Mouse (Mus musculus) forebrain, embryonic 12.5 days (tissue): ENCODE measurements around the gene Hba-a2. TPM values are rescaled to one million over a fixed set of nuclear protein-coding genes. Genes with fewer than 3 reads are reported as not detected.

Source experiments
- ATAC-seq: fragments of 200-750 bp; cut with Nextera tagmentation; 2 replicates; pipeline ENCODE4 v1.8.0; 2017; ENCODE audit warnings: moderate TSS enrichment; ENCODE audit not compliant: low FRiP score
- H3K27ac ChIP-seq: fragments of 300-500 bp; sonication (generic); 2 replicates; pipeline ENCODE4 v1.5.1; 2016; ENCODE audit warnings: mild to moderate bottlenecking
- H3K27me3 ChIP-seq: fragments of 300-500 bp; sonication (generic); 2 replicates; pipeline ENCODE4 v1.6.1; 2016; ENCODE audit warnings: mild to moderate bottlenecking
- H3K36me3 ChIP-seq: fragments of 300-500 bp; sonication (generic); replicated peaks from 2 replicates; pipeline ENCODE4 v1.6.1; 2016; ENCODE audit warnings: mild to moderate bottlenecking
- H3K4me1 ChIP-seq: fragments of 300-500 bp; sonication (generic); 2 replicates; pipeline ENCODE4 v1.6.1; 2016
- H3K4me2 ChIP-seq: fragments of 300-500 bp; sonication (generic); 2 replicates; pipeline ENCODE4 v1.6.1; 2016; ENCODE audit warnings: mild to moderate bottlenecking, moderate library complexity
- H3K4me3 ChIP-seq: fragments of 300-500 bp; sonication (generic); replicated peaks from 2 replicates; pipeline ENCODE4 v1.5.1; 2016; ENCODE audit warnings: mild to moderate bottlenecking
- H3K9ac ChIP-seq: fragments of 300-500 bp; sonication (generic); 2 replicates; pipeline ENCODE4 v1.6.1; 2016; ENCODE audit warnings: mild to moderate bottlenecking
- H3K9me3 ChIP-seq: fragments of 300-500 bp; sonication (generic); 2 replicates; pipeline ENCODE4 v1.6.1; 2016
- WGBS: fragments of 180-500 bp; shearing (Covaris S2); methylation state at CpG from one replicate; pipeline ENCODE4 v1.1.7; 2016; 5-methylcytosine and 5-hydroxymethylcytosine counted together
- polyA plus RNA-seq: library from polyadenylated mRNA; unstranded; fragments of >200 nt; fragmentation: Nextera tagmentation; extraction: Ambion mirVana; gene quantifications from 2 replicates; pipeline ENCODE4 v1.2.1, GENCODE M21; 2016

Gene Hba-a2
- polyA plus RNA-seq, 1 experiment from 2014 or later = 6,486 TPM

- H3K27ac ChIP-seq = no peak overlapping the region
- no peak for ATAC-seq
- no peak overlapping the region for H3K9ac ChIP-seq
- peaks cover 6% of the 10 kb centered on the region; the same call in 1 of the 2 replicates for H3K4me1 ChIP-seq
- H3K36me3 ChIP-seq = no peaks in the 10 kb centered on the region
- 84% methylated on average over 2 of the region's 2 CpGs for WGBS
- H3K4me2 ChIP-seq = no peak overlapping the region
- H3K9me3 ChIP-seq = peaks cover 4% of the 10 kb centered on the region; the same call in 1 of the 2 replicates
- no peak overlapping the region for H3K4me3 ChIP-seq
- H3K27me3 ChIP-seq = 0 out of 2 replicates have a peak, but pooled peaks cover 3% of the 10 kb centered on the region
Observed at GRCm38 (mm10) chr11:32333235-32333634, 36.9 kb downstream of the Hba-a2 start.

- Histone ChIP-seq H3K4me3 (no peak overlapping the region), H3K4me1 (0 out of 2 replicates have a peak, but pooled peaks cover 4% of the 10 kb centered on the region), H3K9ac (no peak overlapping the region), H3K4me2 (no peak overlapping the region), H3K27ac (no peak overlapping the region), H3K36me3 (no peaks in the 10 kb centered on the region), H3K9me3 (peaks cover 4% of the 10 kb centered on the region; the same call in 1 of the 2 replicates), H3K27me3 (0 out of 2 replicates have a peak, but pooled peaks cover 3% of the 10 kb centered on the region)
- ATAC-seq = no peak
- WGBS = 87% methylated on average over 6 of the region's 6 CpGs
Observed at GRCm38 (mm10) chr11:32336435-32336907, 40.2 kb downstream of the Hba-a2 start.

GRCm38 (mm10) chr11:32339131-32339531, 42.8 kb downstream of the Hba-a2 start:
- Histone ChIP-seq H3K4me1 (0 out of 2 replicates have a peak, but pooled peaks cover 4% of the 10 kb centered on the region), H3K4me2 (no peak overlapping the region), H3K27me3 (peaks cover 6% of the 10 kb centered on the region; the same call in 1 of the 2 replicates), H3K9ac (no peak overlapping the region), H3K36me3 (no peaks in the 10 kb centered on the region), H3K9me3 (peaks cover 4% of the 10 kb centered on the region; the same call in 1 of the 2 replicates), H3K4me3 (no peak overlapping the region), H3K27ac (no peak overlapping the region)
- no peak for ATAC-seq
- 77% methylated on average over 2 of the region's 2 CpGs for WGBS

GRCm38 (mm10) chr11:32340476-32341473, 44.5 kb downstream of the Hba-a2 start:
- H3K9ac ChIP-seq = no peak overlapping the region
- H3K4me1 ChIP-seq = 0 out of 2 replicates have a peak, but pooled peaks cover 4% of the 10 kb centered on the region
- no peak overlapping the region for H3K27ac ChIP-seq
- peaks cover 6% of the 10 kb centered on the region; the same call in 1 of the 2 replicates for H3K27me3 ChIP-seq
- no peak; the same call in 1 of the 2 replicates for ATAC-seq
- H3K4me2 ChIP-seq = no peak overlapping the region
- H3K4me3 ChIP-seq = no peak overlapping the region
- H3K36me3 ChIP-seq = no peaks in the 10 kb centered on the region
- H3K9me3 ChIP-seq = peaks cover 4% of the 10 kb centered on the region; the same call in 1 of the 2 replicates
- whole genome bisulfite sequencing = 47% methylated on average over 17 of the region's 17 CpGs

GRCm38 (mm10) chr11:32342770-32343191, 46.5 kb downstream of the Hba-a2 start:
- H3K27me3 ChIP-seq = peaks cover 6% of the 10 kb centered on the region; the same call in 1 of the 2 replicates
- no peak overlapping the region for H3K27ac ChIP-seq
- H3K9ac ChIP-seq = no peak overlapping the region
- no peaks in the 10 kb centered on the region for H3K9me3 ChIP-seq
- peaks cover 11% of the 10 kb centered on the region for H3K4me1 ChIP-seq
- no peak overlapping the region for H3K4me2 ChIP-seq
- WGBS = 14% methylated on average over 2 of the region's 2 CpGs
- H3K4me3 ChIP-seq = no peak overlapping the region
- ATAC-seq = no peak
- no peaks in the 10 kb centered on the region for H3K36me3 ChIP-seq

- H3K9ac ChIP-seq = no peak overlapping the region
- no peak overlapping the region for H3K27ac ChIP-seq
- H3K27me3 ChIP-seq = peaks cover 6% of the 10 kb centered on the region; the same call in 1 of the 2 replicates
- H3K4me3 ChIP-seq = no peak overlapping the region
- no peaks in the 10 kb centered on the region for H3K36me3 ChIP-seq
- H3K4me1 ChIP-seq = peaks cover 15% of the 10 kb centered on the region
- ATAC-seq = no peak
- H3K4me2 ChIP-seq = no peak overlapping the region
- 93% methylated on average over 1 of the region's 1 CpGs for WGBS
- no peaks in the 10 kb centered on the region for H3K9me3 ChIP-seq
Observed at GRCm38 (mm10) chr11:32343350-32343749, 47.1 kb downstream of the Hba-a2 start.

GRCm38 (mm10) chr11:32345504-32346297, 49.4 kb downstream of the Hba-a2 start:
- H3K9me3 ChIP-seq = no peaks in the 10 kb centered on the region
- H3K27me3 ChIP-seq = peaks cover 6% of the 10 kb centered on the region; the same call in 1 of the 2 replicates
- WGBS = 70% methylated on average over 6 of the region's 6 CpGs
- no peak overlapping the region for H3K9ac ChIP-seq
- H3K4me1 ChIP-seq = peaks cover 38% of the 10 kb centered on the region
- no peak overlapping the region for H3K4me3 ChIP-seq
- H3K27ac ChIP-seq = no peak overlapping the region
- no peak overlapping the region for H3K4me2 ChIP-seq
- no peak for ATAC-seq
- H3K36me3 ChIP-seq = peaks cover under 1% of the 10 kb centered on the region; the same call in 1 of the 2 replicates

Other genes starting within 250 kb of the Hba-a2 start
- not detected in 2 replicates for gene Il9r, start 96.2 kb upstream of the Hba-a2 start, polyA plus RNA-seq
- 61.4 and 62.7 TPM in 2 replicates for gene Snrnp25, start 91.1 kb upstream of the Hba-a2 start, polyA plus RNA-seq
- 18.3 and 19.1 TPM in 2 replicates for gene Rhbdf1, start 74.2 kb upstream of the Hba-a2 start, polyA plus RNA-seq
- gene Mpg, start 70.0 kb upstream of the Hba-a2 start, polyA plus RNA-seq = 25.0 and 29.3 TPM in 2 replicates
- 50.2 and 50.9 TPM in 2 replicates for gene Nprl3, start 28.8 kb upstream of the Hba-a2 start, polyA plus RNA-seq
- 1,147 and 1,607 TPM in 2 replicates for gene Hba-x, start 20.1 kb upstream of the Hba-a2 start, polyA plus RNA-seq
- gene Hba-a1, start 13.0 kb upstream of the Hba-a2 start, polyA plus RNA-seq = 2,326 and 2,947 TPM in 2 replicates
- 2.4 TPM in 2 replicates for gene Hbq1b, start 9.5 kb upstream of the Hba-a2 start, polyA plus RNA-seq
- gene Hbq1a, start 3.6 kb downstream of the Hba-a2 start, polyA plus RNA-seq = 0.73 TPM in 1 of 2 replicates, not detected in the other
- gene Sh3pxd2b, start 51.3 kb downstream of the Hba-a2 start, polyA plus RNA-seq = 25.2 and 26.0 TPM in 2 replicates
- 68.3 and 72.7 TPM in 2 replicates for gene Ubtd2, start 158.9 kb downstream of the Hba-a2 start, polyA plus RNA-seq
- gene Efcab9, start 235.6 kb downstream of the Hba-a2 start, polyA plus RNA-seq = 0.27 TPM in 1 of 2 replicates, not detected in the other
- 2.3 and 2.4 TPM in 2 replicates for gene Stk10, start 236.8 kb downstream of the Hba-a2 start, polyA plus RNA-seq